Mouse (Mus musculus) Muller cell, postnatal 12 days (primary cell): ENCODE measurements at regions not wholly inside any gene's neighbourhood (a gene's known extent, or its start where the extent isn't known, plus 50 kb on each side); places are given as distances from the start of the nearest gene placed in this dataset.

Experiments
- DNase-seq: peaks from one replicate; pipeline ENCODE4 v3.0.0-alpha.2; 2015; ENCODE audit errors: inconsistent ontology term

DNA sequence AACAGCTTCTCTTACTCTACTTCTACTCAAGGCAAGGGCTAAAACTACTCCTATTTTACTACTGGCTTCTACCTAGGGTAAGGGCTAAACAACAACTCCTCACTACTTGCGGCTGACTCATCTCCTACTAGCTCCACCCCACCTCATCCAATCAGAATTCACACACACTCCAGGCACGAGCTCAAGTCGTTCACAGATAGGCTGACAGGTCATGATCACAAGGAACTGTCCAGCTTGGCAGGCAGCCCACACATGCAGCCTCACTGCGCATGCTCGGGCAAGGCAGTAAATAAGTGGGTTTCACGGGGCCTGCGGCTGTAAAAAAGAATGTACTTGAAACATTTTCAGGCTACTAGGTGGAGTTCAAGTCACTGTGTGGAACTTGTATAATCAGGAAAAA, 197.6 kb downstream of the Ccdc50 start:
- DNase-seq: no peak

- no peak for DNase-seq
Measured at GRCm38 (mm10) chr16:27609366-27609765, 220.7 kb downstream of the Ccdc50 start.

- DNase-seq: peak; percentile 17
Measured at GRCm38 (mm10) chr16:27641306-27641705, 252.6 kb downstream of the Ccdc50 start.

DNA sequence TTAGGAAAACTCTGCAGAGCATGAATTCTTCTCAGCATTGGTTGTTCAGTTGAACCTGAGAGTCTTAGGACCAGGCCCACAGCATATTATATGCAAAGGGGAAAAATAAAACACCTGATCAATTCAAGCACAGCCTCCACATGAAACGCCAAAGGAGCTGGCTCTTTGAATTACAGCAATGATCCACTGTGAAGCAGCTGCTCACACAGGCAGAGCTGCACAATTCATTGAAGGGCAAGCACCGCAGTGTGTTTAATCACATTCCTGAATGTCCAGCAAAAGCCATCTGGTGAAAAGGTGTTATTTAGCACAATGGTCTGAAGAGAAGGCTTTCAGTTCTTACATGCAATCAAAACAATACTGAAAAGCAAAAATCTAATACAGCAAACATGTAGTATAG, 289.6 kb downstream of the Ccdc50 start:
- no peak for DNase-seq

GRCm38 (mm10) chr16:27682926-27683325, 294.3 kb downstream of the Ccdc50 start:
- no peak for DNase-seq

DNA sequence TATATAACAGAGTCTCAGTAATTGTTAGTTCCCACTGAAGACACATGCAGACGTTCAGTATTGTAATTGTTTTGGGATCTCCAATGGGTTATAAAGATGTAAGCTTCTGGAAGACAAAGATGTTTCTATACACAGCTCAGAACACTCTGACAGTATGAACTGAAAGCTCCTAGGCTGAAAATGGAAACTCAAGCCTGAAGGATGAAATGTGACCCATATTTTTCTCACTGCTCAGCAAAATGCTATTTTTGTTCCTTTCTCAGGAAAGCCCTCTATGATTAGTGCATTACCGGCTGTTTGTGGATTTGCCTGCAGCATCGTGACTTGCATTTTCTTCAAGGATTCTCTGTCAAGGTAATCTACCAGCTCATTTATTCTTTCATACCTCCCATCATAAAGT, 295.2 kb downstream of the Ccdc50 start:
- DNase-seq: no peak

DNA sequence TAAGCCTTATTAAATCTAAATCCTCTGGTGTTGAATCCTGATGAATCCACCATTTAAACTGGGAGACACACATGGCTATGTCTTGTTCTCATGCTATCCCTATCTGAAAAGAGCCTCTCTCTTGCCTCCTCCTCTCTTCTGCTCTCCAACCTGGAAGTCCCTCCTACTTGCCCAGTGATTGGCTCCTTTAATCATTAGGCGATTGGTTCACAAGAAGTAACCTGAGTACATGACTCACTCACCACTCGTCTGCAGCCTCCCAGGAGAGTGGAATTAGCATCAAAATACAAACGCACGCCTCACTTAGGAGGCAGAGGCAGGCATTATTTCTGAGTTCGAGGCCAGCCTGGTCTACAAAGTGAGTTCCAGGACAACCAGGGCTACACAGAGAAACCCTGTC, 321.3 kb downstream of the Ccdc50 start:
- DNase-seq: no peak

DNA sequence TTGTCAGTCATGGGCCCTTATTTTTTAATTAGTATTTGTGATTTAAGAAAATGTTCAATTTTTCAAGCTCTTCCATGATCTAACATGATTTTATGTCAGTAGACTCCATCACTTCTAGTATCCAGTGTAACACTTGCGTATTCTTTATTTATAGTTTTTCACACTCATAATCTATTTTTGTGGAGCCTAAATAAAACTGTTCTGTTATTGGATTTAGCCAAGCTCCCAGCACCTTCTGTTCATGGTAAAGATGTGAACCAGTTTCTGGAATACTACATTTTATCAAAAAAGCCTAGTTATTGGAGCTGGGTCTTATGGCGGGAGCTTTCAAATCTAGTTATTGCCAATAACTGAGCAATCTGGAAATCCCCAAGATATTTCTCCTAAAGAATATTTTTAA, 334.8 kb downstream of the Ccdc50 start:
- DNase-seq: no peak
